Mouse (Mus musculus) heart, embryonic 10.5 days (tissue): ENCODE measurements around the gene Ptk7. TPM values are rescaled to one million over a fixed set of nuclear protein-coding genes. Genes with fewer than 3 reads are reported as not detected.

Experiments used
- DNase-seq: peaks from one replicate; pipeline ENCODE4 v3.0.0-alpha.2; 2017; ENCODE audit warnings: low spot score
- H3K27ac ChIP-seq: fragments of 300-500 bp; sonication (generic); 2 replicates; pipeline ENCODE4 v1.5.1; 2016; ENCODE audit warnings: mild to moderate bottlenecking
- H3K27me3 ChIP-seq: fragments of 300-500 bp; sonication (generic); 2 replicates; pipeline ENCODE4 v1.6.1; 2016; ENCODE audit warnings: mild to moderate bottlenecking; ENCODE audit not compliant: poor library complexity, insufficient read depth, severe bottlenecking
- H3K36me3 ChIP-seq: fragments of 300-500 bp; sonication (generic); 2 replicates; pipeline ENCODE4 v1.6.1; 2016; ENCODE audit warnings: mild to moderate bottlenecking, moderate library complexity
- H3K4me1 ChIP-seq: fragments of 300-500 bp; sonication (generic); 2 replicates; pipeline ENCODE4 v1.6.1; 2016; ENCODE audit warnings: mild to moderate bottlenecking
- H3K4me3 ChIP-seq: fragments of 300-500 bp; sonication (generic); 2 replicates; pipeline ENCODE4 v1.5.1; 2016; ENCODE audit warnings: mild to moderate bottlenecking, moderate library complexity
- H3K9me3 ChIP-seq: fragments of 300-500 bp; sonication (generic); 2 replicates; pipeline ENCODE4 v1.6.1; 2016; ENCODE audit warnings: mild to moderate bottlenecking, moderate library complexity
- WGBS: fragments of 180-500 bp; shearing (Covaris S2); methylation state at CpG from one replicate; pipeline ENCODE4 v1.1.7; 2016; 5-methylcytosine and 5-hydroxymethylcytosine counted together
- polyA plus RNA-seq: library from polyadenylated mRNA; unstranded; fragments of >200 nt; fragmentation: Nextera tagmentation; extraction: Ambion mirVana; gene quantifications from 2 replicates; pipeline ENCODE4 v1.2.1, GENCODE M21; 2016

The Ptk7 gene
- polyA plus RNA-seq, 1 experiment from 2014 or later, result 67.7 TPM

DNA sequence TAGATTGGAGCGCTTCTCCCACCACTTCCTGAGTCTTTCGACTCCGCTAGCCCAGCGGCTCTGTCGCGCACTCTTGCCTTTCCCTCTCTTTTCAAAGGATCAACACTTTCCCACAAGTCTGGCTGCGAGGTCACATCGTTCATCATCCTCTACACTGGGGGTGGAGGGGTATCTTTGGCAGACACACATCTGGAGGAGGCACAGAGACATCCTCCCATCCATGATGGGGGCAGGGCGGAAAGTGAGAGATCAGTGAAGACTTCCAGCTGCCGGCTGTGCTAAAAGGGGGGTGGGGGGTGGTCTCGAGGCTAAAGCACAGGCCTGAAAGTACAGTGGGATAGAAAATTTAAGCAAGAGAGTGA is 72.7 kb downstream of the Ptk7 start:
- WGBS, result 0% methylated on average over 11 of the region's 11 CpGs
- peaks cover 43% of the 10 kb centered on the region for H3K4me1 ChIP-seq
- no peaks in the 10 kb centered on the region for H3K27me3 ChIP-seq
- H3K27ac ChIP-seq, result peak overlapping the region; percentile 99
- H3K4me3 ChIP-seq, result peak overlapping the region; percentile 98
- DNase-seq, result peak; percentile 89
- H3K36me3 ChIP-seq, result peaks cover 8% of the 10 kb centered on the region
- no peaks in the 10 kb centered on the region for H3K9me3 ChIP-seq

DNA sequence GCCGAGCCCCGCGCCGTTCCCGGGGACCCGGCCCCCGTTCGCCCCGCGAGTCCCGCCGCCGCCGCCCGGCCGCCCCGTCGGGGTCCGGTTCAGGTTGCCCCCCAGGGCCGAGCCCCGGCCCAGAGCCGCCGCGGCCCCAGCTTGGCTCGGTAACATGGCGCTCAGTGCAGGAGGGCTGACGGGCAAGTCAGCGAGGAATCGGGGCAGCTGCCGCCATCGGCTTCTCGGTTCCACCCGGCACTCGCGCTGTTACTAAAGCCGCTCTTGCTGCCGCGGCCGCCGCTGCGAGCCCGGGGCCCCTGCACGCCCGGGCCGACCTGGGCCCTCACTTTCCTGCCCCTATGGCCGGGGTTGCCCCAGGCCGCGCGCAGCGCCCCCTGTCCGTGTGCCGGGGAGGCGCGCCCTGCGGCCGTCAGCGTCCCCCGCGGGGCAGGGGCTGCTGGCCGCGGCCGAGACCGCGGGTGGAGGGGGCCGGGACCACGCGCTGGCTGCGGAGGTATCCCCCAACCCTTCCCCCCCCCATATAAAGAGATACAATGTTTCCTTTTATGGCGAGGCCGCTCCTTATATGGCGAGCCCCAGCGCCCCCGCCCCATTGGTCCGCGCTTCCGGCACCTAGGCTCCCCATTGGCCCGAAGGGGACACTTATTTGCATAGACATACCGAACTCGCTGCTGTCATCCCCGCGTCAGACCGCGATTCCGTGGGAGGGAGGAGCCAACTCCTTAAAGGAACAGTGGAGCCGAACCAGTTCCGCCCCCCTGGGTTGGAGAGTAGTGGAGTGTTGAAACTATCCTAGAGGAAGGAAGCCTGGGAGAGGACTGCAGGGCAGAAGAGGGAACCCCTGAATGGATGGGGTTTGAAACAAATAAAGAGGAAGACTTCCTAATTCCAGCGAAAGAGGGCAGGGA is 73.4 kb downstream of the Ptk7 start, which contains the start of gene Srf:
TSS of gene Srf (minus strand) at position 503 of the 911 bp plus-strand sequence.
- no peaks in the 10 kb centered on the region for H3K27me3 ChIP-seq
- H3K27ac ChIP-seq, result peak within 1 kb of the TSS; percentile 99
- peak within 1 kb of the TSS; percentile 98 for H3K4me3 ChIP-seq
- peaks cover 47% of the 10 kb centered on the region for H3K4me1 ChIP-seq
- whole genome bisulfite sequencing, result under 1% methylated on average over 87 of the region's 87 CpGs
- H3K9me3 ChIP-seq, result no peaks in the 10 kb centered on the region
- DNase-seq, result peak; percentile 99
- H3K36me3 ChIP-seq, result peaks cover 14% of the 10 kb centered on the region

DNA sequence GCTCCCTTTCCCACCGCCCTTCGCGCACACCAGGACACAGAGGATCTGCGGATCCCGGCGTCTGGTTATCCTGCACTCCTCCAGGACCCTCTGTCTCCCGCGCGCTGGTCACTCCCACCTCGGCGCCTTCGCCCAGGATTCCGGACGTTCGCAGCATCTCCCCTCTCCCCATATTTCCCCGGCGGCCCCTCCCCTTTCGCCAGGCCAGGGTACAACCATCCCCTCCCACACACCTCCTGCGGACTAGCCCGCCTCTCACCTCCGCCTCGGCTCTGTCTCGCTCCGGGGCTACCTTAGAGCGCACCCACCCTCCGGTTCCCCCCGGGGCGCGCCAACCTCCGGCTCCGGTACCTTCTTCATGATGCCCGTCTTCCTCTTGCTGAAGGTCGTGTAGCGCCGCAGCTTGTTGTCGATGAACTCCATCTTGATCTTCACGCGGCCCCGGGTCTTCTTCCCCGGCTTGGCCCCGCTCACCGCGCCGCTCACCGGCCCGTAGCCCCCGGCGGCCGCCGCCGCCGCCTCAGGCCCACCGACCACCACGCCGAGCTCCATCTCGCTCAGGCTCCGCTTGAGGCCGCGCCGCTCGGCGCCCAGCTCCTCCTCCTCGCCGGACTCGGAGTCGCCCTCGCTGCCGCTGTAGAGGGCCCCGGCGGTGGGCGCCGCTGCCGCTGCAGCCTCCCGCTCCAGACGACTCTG is 74.2 kb downstream of the Ptk7 start:
- H3K9me3 ChIP-seq, result no peaks in the 10 kb centered on the region
- peaks cover 47% of the 10 kb centered on the region for H3K4me1 ChIP-seq
- H3K4me3 ChIP-seq, result peak overlapping the region; percentile 98
- 1% methylated on average over 75 of the region's 75 CpGs for WGBS
- H3K27me3 ChIP-seq, result no peaks in the 10 kb centered on the region
- H3K36me3 ChIP-seq, result peaks cover 22% of the 10 kb centered on the region
- DNase-seq, result no peak
- H3K27ac ChIP-seq, result peak overlapping the region; percentile 99

DNA sequence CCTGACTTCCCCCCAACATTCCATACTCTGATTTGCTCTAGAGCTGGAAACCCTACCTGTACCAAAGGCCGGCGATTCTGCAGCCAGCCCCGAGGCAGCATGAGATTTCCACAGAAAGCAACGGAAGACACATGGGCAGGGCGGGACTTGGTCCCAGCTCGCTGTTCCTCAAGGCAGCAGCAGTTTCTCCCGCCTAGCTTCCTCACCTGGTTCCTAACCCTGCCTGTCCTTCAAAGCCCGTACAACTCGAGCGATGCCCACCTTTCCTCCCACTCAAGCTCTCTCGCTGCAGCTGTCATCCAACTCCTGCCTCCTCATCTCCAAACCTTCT is 74.7 kb downstream of the Ptk7 start:
- DNase-seq, result no peak
- WGBS, result 1% methylated on average over 11 of the region's 11 CpGs

DNA sequence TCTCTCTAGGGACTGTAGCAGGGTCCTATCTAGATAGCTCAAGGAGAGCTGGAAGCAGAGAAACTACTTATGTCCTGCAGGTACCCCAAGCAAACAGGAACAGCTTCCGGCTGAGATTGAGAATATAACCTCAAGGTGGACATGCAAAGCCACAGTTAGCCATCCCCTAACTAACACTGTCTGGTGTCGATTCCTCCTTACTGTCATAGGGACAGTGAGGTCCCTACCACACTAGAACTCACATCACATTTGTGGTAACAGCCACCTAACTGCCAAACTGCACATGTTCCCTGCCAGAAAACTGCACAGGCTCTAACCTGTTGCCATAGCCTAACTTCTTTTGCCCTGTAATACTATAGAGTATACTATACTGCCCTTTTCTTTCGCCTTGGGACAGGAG is 75.4 kb downstream of the Ptk7 start:
- WGBS, result 45% methylated on average over 3 of the region's 3 CpGs
- H3K4me1 ChIP-seq, result peaks cover 48% of the 10 kb centered on the region
- H3K27me3 ChIP-seq, result no peaks in the 10 kb centered on the region
- peak overlapping the region; percentile 99 for H3K27ac ChIP-seq
- H3K9me3 ChIP-seq, result no peaks in the 10 kb centered on the region
- peak overlapping the region; percentile 98 for H3K4me3 ChIP-seq
- H3K36me3 ChIP-seq, result peaks cover 33% of the 10 kb centered on the region
- DNase-seq, result no peak

More for the DNA sequence above, 74.7 kb downstream of the Ptk7 start:
- no peaks in the 10 kb centered on the region for H3K27me3 ChIP-seq
- H3K4me1 ChIP-seq, result peaks cover 47% of the 10 kb centered on the region
- H3K4me3 ChIP-seq, result peak overlapping the region; percentile 98
- H3K27ac ChIP-seq, result peak overlapping the region; percentile 99
- H3K36me3 ChIP-seq, result peaks cover 27% of the 10 kb centered on the region
- no peaks in the 10 kb centered on the region for H3K9me3 ChIP-seq

DNA sequence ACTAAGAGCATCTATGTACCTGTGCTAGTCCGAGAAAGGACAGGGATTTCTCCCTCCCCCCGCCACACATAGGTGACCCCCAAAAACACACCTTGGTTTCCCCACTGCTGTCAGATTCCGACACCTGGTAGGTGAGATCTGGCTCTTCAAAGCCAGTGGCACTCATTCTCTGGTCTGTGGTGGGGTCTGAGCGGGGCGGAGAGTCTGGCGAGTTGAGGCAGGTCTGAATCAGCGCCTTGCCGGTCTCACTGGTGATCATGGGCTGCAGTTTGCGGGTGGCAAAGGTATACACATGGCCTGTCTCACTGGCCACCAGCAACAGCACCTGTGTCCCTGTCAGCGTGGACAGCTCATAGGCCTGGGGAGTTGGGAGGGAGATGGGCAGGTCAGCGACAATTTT is 75.8 kb downstream of the Ptk7 start:
- peak overlapping the region; percentile 99 for H3K27ac ChIP-seq
- H3K4me3 ChIP-seq, result peak overlapping the region; percentile 98
- 18% methylated on average over 11 of the region's 11 CpGs for WGBS
- H3K36me3 ChIP-seq, result peaks cover 38% of the 10 kb centered on the region
- peaks cover 52% of the 10 kb centered on the region for H3K4me1 ChIP-seq
- no peak for DNase-seq
- no peaks in the 10 kb centered on the region for H3K27me3 ChIP-seq
- H3K9me3 ChIP-seq, result no peaks in the 10 kb centered on the region

DNA sequence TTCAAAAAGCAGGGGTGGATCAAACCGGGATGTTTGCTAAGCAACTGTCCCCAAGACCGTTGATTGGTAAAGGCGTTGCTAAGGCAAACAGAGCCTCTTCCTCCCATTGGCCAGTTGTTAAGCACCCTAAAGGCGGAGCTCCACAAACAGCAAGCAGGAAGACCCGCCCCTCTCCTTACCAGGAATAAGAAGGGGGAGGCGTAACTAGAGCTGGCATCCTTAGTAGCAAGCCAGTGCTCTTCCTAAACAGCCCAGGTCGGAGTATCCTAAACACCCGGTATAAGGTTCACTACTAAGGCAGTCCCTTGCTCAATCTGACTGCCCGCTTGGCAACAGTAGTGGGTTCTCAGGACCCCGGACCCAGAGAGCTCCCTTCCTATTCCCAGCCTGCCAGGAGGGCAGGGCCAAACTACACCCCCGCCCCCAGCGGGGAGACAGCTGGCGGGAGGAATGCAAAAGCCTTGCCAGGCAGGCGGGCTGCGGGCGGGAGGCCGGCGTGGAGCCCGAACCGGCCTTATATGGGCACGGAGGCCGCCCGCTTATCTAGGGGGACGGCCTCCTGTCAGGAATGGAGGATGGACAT is 76.4 kb downstream of the Ptk7 start:
- H3K4me3 ChIP-seq, result peak overlapping the region; percentile 98
- peaks cover 55% of the 10 kb centered on the region for H3K4me1 ChIP-seq
- WGBS, result 3% methylated on average over 24 of the region's 24 CpGs
- H3K36me3 ChIP-seq, result peaks cover 43% of the 10 kb centered on the region
- H3K27ac ChIP-seq, result peak overlapping the region; percentile 99
- peak; percentile 96 for DNase-seq
- H3K27me3 ChIP-seq, result no peaks in the 10 kb centered on the region
- H3K9me3 ChIP-seq, result no peaks in the 10 kb centered on the region

DNA sequence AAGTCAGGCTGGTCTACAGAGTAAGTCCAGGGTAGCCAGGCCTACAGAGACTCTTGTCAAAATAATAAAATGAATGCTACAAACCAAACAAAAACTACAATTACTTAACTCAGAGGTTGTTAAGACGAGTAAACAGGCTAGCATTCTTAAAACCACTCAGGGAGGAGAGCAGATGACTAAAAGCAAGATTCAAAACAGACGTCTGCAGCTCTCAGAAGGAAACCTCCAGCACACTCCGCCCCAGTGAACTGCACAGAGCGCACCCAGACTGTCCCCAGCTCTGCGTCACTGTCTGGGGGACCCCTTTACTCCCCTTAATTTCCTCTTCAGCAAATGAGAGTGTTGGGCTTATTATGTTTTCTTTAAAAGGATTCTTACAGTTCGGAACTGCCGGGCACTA is 77.2 kb downstream of the Ptk7 start:
- no peaks in the 10 kb centered on the region; the same call in 1 of the 2 replicates for H3K27me3 ChIP-seq
- no peak for DNase-seq
- 84% methylated on average over 7 of the region's 7 CpGs for WGBS
- H3K4me3 ChIP-seq, result peak overlapping the region; percentile 98; the same call in 1 of the 2 replicates
- H3K4me1 ChIP-seq, result peaks cover 55% of the 10 kb centered on the region
- H3K36me3 ChIP-seq, result peaks cover 50% of the 10 kb centered on the region
- H3K9me3 ChIP-seq, result no peaks in the 10 kb centered on the region
- 0 out of 2 replicates have a peak overlapping the region, but pooled peaks have one; percentile 99 for H3K27ac ChIP-seq

DNA sequence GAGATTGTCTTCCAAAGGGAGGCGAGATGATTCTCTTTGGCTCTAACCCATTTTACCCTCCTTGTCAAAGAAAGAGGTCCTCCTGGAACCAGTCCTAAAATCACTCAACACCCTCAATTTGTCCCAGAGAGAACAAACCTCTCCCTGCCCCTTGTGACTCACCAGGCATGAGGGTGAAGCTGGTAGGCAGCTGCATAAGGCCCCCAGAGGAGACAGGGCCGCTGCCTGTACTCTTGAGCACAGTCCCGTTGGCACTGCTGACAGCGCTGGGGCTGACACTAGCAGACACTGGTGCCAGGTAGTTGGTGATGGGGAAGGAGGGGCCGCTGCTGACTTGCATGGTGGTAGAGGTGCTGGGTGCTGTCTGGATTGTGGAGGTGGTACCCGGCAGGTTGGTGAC is 77.9 kb downstream of the Ptk7 start:
- Histone ChIP-seq H3K27me3 (peaks cover 6% of the 10 kb centered on the region; the same call in 1 of the 2 replicates), H3K9me3 (no peaks in the 10 kb centered on the region), H3K27ac (no peak overlapping the region), H3K4me1 (peaks cover 57% of the 10 kb centered on the region), H3K36me3 (peaks cover 50% of the 10 kb centered on the region), H3K4me3 (no peak overlapping the region)
- 89% methylated on average over 6 of the region's 6 CpGs for WGBS
- no peak for DNase-seq

DNA sequence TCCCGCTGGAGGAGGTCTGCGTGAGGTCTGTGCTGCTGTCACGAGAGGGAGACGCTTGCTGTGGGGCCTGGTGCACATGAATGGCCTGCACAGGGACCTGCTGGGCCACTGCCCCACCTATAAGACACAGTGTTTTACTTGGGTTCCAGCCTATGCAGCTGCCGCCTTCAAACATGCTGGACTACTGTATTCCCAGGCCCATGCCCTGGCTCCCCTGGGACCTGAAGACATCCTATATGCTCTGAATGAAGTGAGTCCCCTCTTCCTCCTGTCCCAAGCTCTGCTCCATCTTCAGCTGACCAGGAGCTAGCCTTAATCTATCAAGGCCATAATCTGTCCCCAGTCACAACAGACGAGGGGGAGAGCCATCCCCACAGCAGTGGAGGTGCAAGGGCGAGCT is 78.4 kb downstream of the Ptk7 start:
- Histone ChIP-seq H3K4me3 (no peak overlapping the region), H3K27me3 (peaks cover 11% of the 10 kb centered on the region; the same call in 1 of the 2 replicates), H3K9me3 (no peaks in the 10 kb centered on the region), H3K4me1 (peaks cover 62% of the 10 kb centered on the region), H3K27ac (peak overlapping the region; percentile 24; the same call in 1 of the 2 replicates), H3K36me3 (peaks cover 50% of the 10 kb centered on the region)
- DNase-seq, result no peak
- 84% methylated on average over 7 of the region's 7 CpGs for WGBS

DNA sequence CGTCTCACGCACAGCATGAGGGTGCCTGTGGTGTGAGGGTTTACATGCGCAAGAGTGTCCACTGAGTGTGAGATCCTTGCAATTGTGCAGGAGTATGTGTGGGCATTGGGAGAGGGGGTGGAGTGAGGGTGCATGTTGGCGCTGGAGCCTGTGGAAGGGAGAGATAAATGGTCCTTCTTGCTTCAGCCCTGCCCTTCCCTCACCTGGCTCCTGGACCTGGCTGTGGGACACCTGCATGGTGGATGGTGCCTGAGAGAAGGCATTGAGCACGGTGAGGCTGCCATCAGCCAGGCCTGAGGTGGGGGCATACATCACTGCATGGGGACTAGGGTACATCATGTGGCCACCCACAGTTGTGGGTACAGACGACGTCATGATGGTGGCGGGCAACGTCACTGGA is 79.7 kb downstream of the Ptk7 start:
- Histone ChIP-seq H3K27me3 (peaks cover 14% of the 10 kb centered on the region; the same call in 1 of the 2 replicates), H3K9me3 (no peaks in the 10 kb centered on the region), H3K4me3 (no peak overlapping the region), H3K4me1 (peaks cover 66% of the 10 kb centered on the region), H3K27ac (no peak overlapping the region), H3K36me3 (peaks cover 50% of the 10 kb centered on the region)
- WGBS, result 88% methylated on average over 9 of the region's 9 CpGs
- no peak for DNase-seq

DNA sequence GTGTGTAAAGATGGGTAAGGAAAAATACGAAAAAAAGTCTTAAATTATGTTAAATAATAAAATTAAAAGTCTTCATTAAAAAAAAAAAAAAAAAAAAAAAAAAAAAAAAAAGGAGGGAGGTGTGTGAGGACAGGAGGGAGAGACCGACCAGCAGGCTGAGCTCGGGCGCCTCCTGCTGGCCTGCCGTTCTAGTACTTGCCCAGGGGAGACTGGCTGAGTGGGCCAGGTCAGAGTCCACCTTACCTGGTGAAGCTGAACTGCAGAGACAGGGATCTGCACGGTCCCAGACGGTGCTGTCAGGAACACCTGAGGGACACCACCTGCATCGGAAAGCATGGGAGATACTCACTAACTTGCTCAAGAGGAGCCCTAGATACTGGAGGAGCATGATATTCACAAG is 80.1 kb downstream of the Ptk7 start:
- Histone ChIP-seq H3K27ac (no peak overlapping the region), H3K36me3 (peaks cover 50% of the 10 kb centered on the region), H3K27me3 (peaks cover 18% of the 10 kb centered on the region; the same call in 1 of the 2 replicates), H3K9me3 (no peaks in the 10 kb centered on the region), H3K4me3 (no peak overlapping the region), H3K4me1 (peaks cover 65% of the 10 kb centered on the region)
- no peak for DNase-seq
- WGBS, result 35% methylated on average over 8 of the region's 8 CpGs

DNA sequence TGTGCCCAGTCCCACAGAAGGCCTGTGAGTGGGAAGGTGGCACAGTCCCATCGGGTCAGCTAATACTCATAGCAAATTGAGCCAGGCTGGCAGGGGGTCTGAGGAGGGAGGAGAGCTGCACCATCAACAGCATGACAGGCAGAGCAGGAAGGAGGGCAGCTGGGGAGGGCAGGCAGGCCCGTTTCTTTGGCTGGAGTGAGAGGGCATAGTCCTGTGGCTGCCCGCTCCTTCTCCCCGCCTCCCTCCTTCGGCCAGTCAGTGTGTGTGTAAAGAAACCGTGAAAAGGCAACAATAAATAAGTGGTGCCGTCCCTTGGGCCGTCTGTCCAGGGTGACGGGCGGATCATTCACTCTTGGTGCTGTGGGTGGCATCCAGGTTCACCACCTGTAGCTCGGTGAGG is 80.6 kb downstream of the Ptk7 start:
- Histone ChIP-seq H3K27ac (no peak overlapping the region), H3K9me3 (no peaks in the 10 kb centered on the region), H3K4me1 (peaks cover 60% of the 10 kb centered on the region), H3K27me3 (peaks cover 18% of the 10 kb centered on the region; the same call in 1 of the 2 replicates), H3K36me3 (peaks cover 50% of the 10 kb centered on the region), H3K4me3 (no peak overlapping the region)
- 68% methylated on average over 11 of the region's 11 CpGs for WGBS
- DNase-seq, result no peak
